Mouse (Mus musculus) limb, embryonic 13.5 days (tissue): ENCODE data around the gene Utp20. TPM values are rescaled to one million over a fixed set of nuclear protein-coding genes. Genes with fewer than 3 reads are reported as not detected.
A peak's percentile ranks its signal among the peaks of the same experiment; 100 is the strongest.
"Not testable (repeated sequence)": the region's sequence is repeated elsewhere in the genome, so short reads cannot be mapped to it uniquely, and the experiment has no call there.

Source experiments
- ATAC-seq: fragments of 200-750 bp; cut with Nextera tagmentation; 2 replicates; pipeline ENCODE4 v1.8.0; 2017; ENCODE audit warnings: low read depth, moderate number of reproducible peaks, moderate TSS enrichment; ENCODE audit not compliant: low FRiP score
- H3K27ac ChIP-seq: fragments of 300-500 bp; sonication (generic); 2 replicates; pipeline ENCODE4 v1.5.1; 2015; ENCODE audit warnings: inconsistent platforms, mild to moderate bottlenecking, moderate library complexity
- H3K27me3 ChIP-seq: fragments of 300-500 bp; sonication (generic); 2 replicates; pipeline ENCODE4 v1.6.1; 2015; ENCODE audit warnings: mild to moderate bottlenecking, inconsistent platforms
- H3K36me3 ChIP-seq: fragments of 300-500 bp; sonication (generic); 2 replicates; pipeline ENCODE4 v1.6.1; 2015; ENCODE audit warnings: inconsistent platforms, mild to moderate bottlenecking, moderate library complexity
- H3K4me1 ChIP-seq: fragments of 300-500 bp; sonication (generic); 2 replicates; pipeline ENCODE4 v1.6.1; 2015; ENCODE audit warnings: inconsistent platforms
- H3K4me2 ChIP-seq: fragments of 300-500 bp; sonication (generic); replicated peaks from 2 replicates; pipeline ENCODE4 v1.6.1; 2015; ENCODE audit warnings: inconsistent platforms, mild to moderate bottlenecking, moderate library complexity
- H3K4me3 ChIP-seq: fragments of 300-500 bp; sonication (generic); 2 replicates; pipeline ENCODE4 v1.5.1; 2015; ENCODE audit warnings: moderate library complexity, mild to moderate bottlenecking, inconsistent platforms
- H3K9ac ChIP-seq: fragments of 300-500 bp; sonication (generic); 2 replicates; pipeline ENCODE4 v1.6.1; 2015; ENCODE audit warnings: mild to moderate bottlenecking, inconsistent platforms
- H3K9me3 ChIP-seq: fragments of 300-500 bp; sonication (generic); 2 replicates; pipeline ENCODE4 v1.6.1; 2016; ENCODE audit warnings: inconsistent platforms
- WGBS: fragments of 180-500 bp; shearing (Covaris S2); methylation state at CpG from one replicate; pipeline ENCODE4 v1.1.7; 2015; 5-methylcytosine and 5-hydroxymethylcytosine counted together
- polyA plus RNA-seq: library from polyadenylated mRNA; unstranded; fragments of >200 nt; fragmentation: Nextera tagmentation; extraction: Ambion mirVana; gene quantifications from 2 replicates; pipeline ENCODE4 v1.2.1, GENCODE M21; 2015

Gene Utp20
- polyA plus RNA-seq, 1 experiment from 2014 or later: 22.1 TPM

GRCm38 (mm10) chr10:88783135-88783534 is 43.5 kb downstream of the Utp20 start:
- H3K9ac ChIP-seq, H3K9me3 ChIP-seq, ATAC-seq, H3K27ac ChIP-seq, H3K4me3 ChIP-seq, H3K4me2 ChIP-seq, H3K4me1 ChIP-seq, H3K27me3 ChIP-seq: not testable (repeated sequence)
- 78% methylated on average over 2 of the region's 2 CpGs for WGBS
- peaks cover 53% of the 10 kb centered on the region for H3K36me3 ChIP-seq

- no peaks in the 10 kb centered on the region for H3K4me1 ChIP-seq
- H3K9ac ChIP-seq: no peak overlapping the region
- H3K27me3 ChIP-seq: no peaks in the 10 kb centered on the region
- no peaks in the 10 kb centered on the region for H3K9me3 ChIP-seq
- H3K27ac ChIP-seq: no peak overlapping the region
- WGBS: 87% methylated on average over 4 of the region's 4 CpGs
- ATAC-seq: no peak
- H3K4me3 ChIP-seq: no peak overlapping the region
- H3K4me2 ChIP-seq: no peak overlapping the region
- peaks cover 54% of the 10 kb centered on the region for H3K36me3 ChIP-seq
Observed at GRCm38 (mm10) chr10:88780716-88781115, 45.9 kb downstream of the Utp20 start.

GRCm38 (mm10) chr10:88776206-88776605 is 50.4 kb downstream of the Utp20 start:
- no peak for ATAC-seq
- Histone ChIP-seq H3K27ac (no peak overlapping the region), H3K9ac (no peak overlapping the region), H3K27me3 (no peaks in the 10 kb centered on the region), H3K36me3 (peaks cover 64% of the 10 kb centered on the region), H3K4me1 (no peaks in the 10 kb centered on the region), H3K4me3 (no peak overlapping the region), H3K9me3 (no peaks in the 10 kb centered on the region), H3K4me2 (no peak overlapping the region)
- WGBS: 82% methylated on average over 6 of the region's 6 CpGs

- not testable (repeated sequence) for H3K27ac ChIP-seq, H3K9me3 ChIP-seq, H3K4me3 ChIP-seq, H3K4me1 ChIP-seq, H3K4me2 ChIP-seq, ATAC-seq, H3K9ac ChIP-seq, H3K27me3 ChIP-seq
- WGBS: 88% methylated on average over 5 of the region's 5 CpGs
- peaks cover 78% of the 10 kb centered on the region for H3K36me3 ChIP-seq
Observed at GRCm38 (mm10) chr10:88772965-88773364, 53.6 kb downstream of the Utp20 start.

GRCm38 (mm10) chr10:88769676-88770075 is 56.9 kb downstream of the Utp20 start:
- Histone ChIP-seq H3K4me1 (no peaks in the 10 kb centered on the region), H3K27me3 (no peaks in the 10 kb centered on the region), H3K36me3 (peaks cover 82% of the 10 kb centered on the region), H3K9ac (no peak overlapping the region), H3K4me2 (no peak overlapping the region), H3K9me3 (no peaks in the 10 kb centered on the region), H3K27ac (no peak overlapping the region), H3K4me3 (no peak overlapping the region)
- 94% methylated on average over 7 of the region's 7 CpGs for WGBS
- ATAC-seq: no peak

DNA sequence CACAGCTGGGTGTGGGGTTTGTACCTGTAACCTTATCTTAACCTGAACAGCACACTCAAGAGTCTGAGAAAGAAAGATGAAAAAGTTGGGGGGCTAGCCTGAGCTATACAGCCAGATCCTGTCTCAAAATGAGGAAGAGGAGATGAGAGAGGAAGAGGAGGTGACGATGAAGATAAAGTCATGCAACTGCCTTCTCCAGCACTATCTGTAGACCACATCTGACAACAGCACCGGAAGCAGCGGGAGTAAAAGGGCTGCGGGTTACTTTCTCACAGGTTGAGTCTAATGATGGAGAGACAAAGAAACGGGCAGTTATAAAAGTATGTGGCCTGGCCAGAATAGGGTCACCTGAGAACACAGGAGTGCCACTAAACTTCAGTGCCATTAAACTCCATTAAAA is 57.6 kb downstream of the Utp20 start:
- Histone ChIP-seq H3K4me1 (no peaks in the 10 kb centered on the region), H3K9me3 (no peaks in the 10 kb centered on the region), H3K4me3 (no peak overlapping the region), H3K4me2 (no peak overlapping the region), H3K9ac (no peak overlapping the region), H3K36me3 (peaks cover 85% of the 10 kb centered on the region), H3K27me3 (no peaks in the 10 kb centered on the region), H3K27ac (no peak overlapping the region)
- 93% methylated on average over 5 of the region's 5 CpGs for WGBS
- no peak for ATAC-seq

DNA sequence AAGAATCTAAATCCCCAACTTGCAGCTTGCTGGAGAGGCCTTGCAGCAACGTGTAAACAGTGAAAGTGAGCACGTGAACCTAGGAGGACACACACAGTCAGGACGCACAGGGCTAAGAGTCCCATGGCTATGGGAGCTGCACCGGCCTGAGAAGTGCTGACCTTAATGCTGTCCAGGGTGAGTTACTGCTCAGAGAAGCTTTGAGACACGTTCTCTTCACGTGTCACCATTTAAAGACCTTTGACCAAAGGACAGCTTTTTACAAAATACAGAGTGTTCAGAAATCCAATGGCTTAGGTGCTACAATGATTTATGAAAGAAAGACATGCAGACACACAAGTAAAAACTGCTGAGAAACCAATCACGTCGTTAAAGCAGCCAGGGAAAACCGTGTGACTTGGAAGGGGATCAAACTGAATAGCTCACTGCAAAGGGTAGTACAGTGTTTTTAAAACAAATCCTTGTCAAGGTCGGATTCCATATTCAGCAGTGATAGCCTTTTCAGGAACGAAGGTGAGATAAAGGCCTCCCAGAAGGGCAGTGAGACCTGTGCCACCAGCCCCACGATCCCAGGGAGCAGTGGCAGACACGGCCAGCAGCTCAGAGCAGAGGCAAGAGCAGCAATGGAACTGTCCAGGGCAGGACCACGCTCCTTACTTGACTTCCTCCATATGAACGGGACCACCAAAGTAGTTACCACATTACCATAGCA is 61.0 kb downstream of the Utp20 start:
- Histone ChIP-seq H3K4me2 (no peak overlapping the region), H3K4me1 (no peaks in the 10 kb centered on the region), H3K27ac (no peak overlapping the region), H3K4me3 (no peak overlapping the region), H3K36me3 (peaks cover 91% of the 10 kb centered on the region), H3K9me3 (no peaks in the 10 kb centered on the region), H3K27me3 (no peaks in the 10 kb centered on the region), H3K9ac (no peak overlapping the region)
- ATAC-seq: no peak
- 86% methylated on average over 15 of the region's 15 CpGs for WGBS

GRCm38 (mm10) chr10:88761524-88762212 is 64.9 kb downstream of the Utp20 start:
- no peak overlapping the region for H3K27ac ChIP-seq
- no peak overlapping the region for H3K9ac ChIP-seq
- no peak for ATAC-seq
- no peaks in the 10 kb centered on the region for H3K9me3 ChIP-seq
- no peaks in the 10 kb centered on the region for H3K27me3 ChIP-seq
- no peak overlapping the region for H3K4me3 ChIP-seq
- H3K36me3 ChIP-seq: peaks cover 90% of the 10 kb centered on the region
- 94% methylated on average over 13 of the region's 13 CpGs for WGBS
- H3K4me1 ChIP-seq: no peaks in the 10 kb centered on the region
- H3K4me2 ChIP-seq: no peak overlapping the region

DNA sequence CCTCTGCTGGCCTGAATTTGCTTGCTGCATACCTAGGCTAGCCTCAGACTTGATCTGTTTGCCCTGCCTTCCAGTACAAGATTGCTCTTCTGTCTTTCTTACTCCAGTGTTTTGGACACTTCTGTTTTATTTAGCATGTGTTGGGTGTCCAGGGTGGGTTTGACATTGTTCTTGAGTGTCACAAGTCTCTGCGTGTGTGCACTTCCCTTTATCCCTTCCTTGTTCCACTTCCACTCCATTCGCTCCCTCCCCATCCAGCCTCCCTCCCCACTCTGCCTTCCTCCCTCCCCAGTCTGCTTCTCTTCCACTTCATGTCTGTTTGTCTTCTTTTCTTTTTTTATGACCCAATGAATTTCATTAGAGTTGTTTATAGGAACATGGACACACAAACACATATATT is 85.2 kb downstream of the Utp20 start:
- 65% methylated on average over 2 of the region's 2 CpGs for WGBS
- Histone ChIP-seq H3K4me3 (no peak overlapping the region), H3K27ac (no peak overlapping the region), H3K27me3 (no peaks in the 10 kb centered on the region), H3K36me3 (peaks cover 76% of the 10 kb centered on the region), H3K9me3 (no peaks in the 10 kb centered on the region), H3K4me2 (no peak overlapping the region), H3K9ac (no peak overlapping the region), H3K4me1 (no peaks in the 10 kb centered on the region)
- ATAC-seq: no peak

GRCm38 (mm10) chr10:88740781-88741180 is 85.8 kb downstream of the Utp20 start:
- Histone ChIP-seq H3K4me1 (no peaks in the 10 kb centered on the region), H3K27me3 (no peaks in the 10 kb centered on the region), H3K27ac (no peak overlapping the region), H3K4me3 (no peak overlapping the region), H3K9me3 (no peaks in the 10 kb centered on the region), H3K9ac (no peak overlapping the region), H3K4me2 (no peak overlapping the region), H3K36me3 (peaks cover 79% of the 10 kb centered on the region)
- 94% methylated on average over 5 of the region's 5 CpGs for WGBS
- ATAC-seq: no peak

GRCm38 (mm10) chr10:88739818-88740217 is 86.8 kb downstream of the Utp20 start:
- no peak overlapping the region for H3K4me2 ChIP-seq
- H3K4me1 ChIP-seq: no peaks in the 10 kb centered on the region
- H3K36me3 ChIP-seq: peaks cover 76% of the 10 kb centered on the region
- H3K27me3 ChIP-seq: no peaks in the 10 kb centered on the region
- no peaks in the 10 kb centered on the region for H3K9me3 ChIP-seq
- no peak overlapping the region for H3K27ac ChIP-seq
- H3K9ac ChIP-seq: no peak overlapping the region
- no peak overlapping the region for H3K4me3 ChIP-seq
- 63% methylated on average over 1 of the region's 1 CpGs for WGBS
- no peak for ATAC-seq

DNA sequence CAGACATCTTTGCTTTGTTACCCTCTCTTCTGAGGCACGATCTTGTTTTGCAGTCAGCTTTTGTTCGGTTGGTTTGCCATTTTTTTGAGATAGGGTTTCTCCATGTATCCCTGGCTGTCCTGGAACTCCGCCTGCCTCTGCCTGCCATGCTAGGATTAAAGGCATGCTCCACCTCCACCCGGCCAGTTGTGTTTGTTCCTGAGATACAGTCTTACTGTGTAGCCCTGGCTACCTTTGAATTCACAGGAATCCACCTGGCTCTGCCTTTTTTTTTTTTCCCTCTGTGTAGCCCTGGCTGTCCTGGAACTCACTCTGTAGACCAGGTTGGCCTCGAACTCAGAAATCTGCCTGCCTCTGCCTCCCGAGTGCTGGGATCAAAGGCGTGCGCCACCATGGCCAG is 87.5 kb downstream of the Utp20 start:
- H3K9me3 ChIP-seq, ATAC-seq, H3K27me3 ChIP-seq, H3K4me2 ChIP-seq, H3K4me1 ChIP-seq, H3K27ac ChIP-seq, H3K9ac ChIP-seq, H3K4me3 ChIP-seq: not testable (repeated sequence)
- H3K36me3 ChIP-seq: peaks cover 69% of the 10 kb centered on the region
- WGBS: 94% methylated on average over 8 of the region's 8 CpGs

GRCm38 (mm10) chr10:88732309-88732622 is 94.3 kb downstream of the Utp20 start:
- Histone ChIP-seq H3K9me3 (no peaks in the 10 kb centered on the region), H3K4me2 (peak overlapping the region; percentile 89), H3K27ac (no peak overlapping the region), H3K27me3 (no peaks in the 10 kb centered on the region), H3K4me1 (peaks cover 12% of the 10 kb centered on the region), H3K36me3 (peaks cover 20% of the 10 kb centered on the region), H3K9ac (peak overlapping the region; percentile 97), H3K4me3 (peak overlapping the region; percentile 99)
- no peak for ATAC-seq
- WGBS: 9% methylated on average over 6 of the region's 6 CpGs
